Mouse (Mus musculus) testis, adult 2 months (tissue): Measurements from ENCODE around the gene Ssr1. TPM values are rescaled to one million over a fixed set of nuclear protein-coding genes. Genes with fewer than 3 reads are reported as not detected.

Experiments
- H3K27ac ChIP-seq: fragments of 200-500 bp; 2 replicates; pipeline ENCODE4 v1.5.1; 2012; ENCODE audit warnings: low read depth, low read length; ENCODE audit not compliant: control insufficient read depth, insufficient read depth
- H3K27me3 ChIP-seq: fragments of 200-500 bp; 2 replicates; pipeline ENCODE4 v1.6.1; 2012; ENCODE audit warnings: mild to moderate bottlenecking, low read length, moderate library complexity; ENCODE audit not compliant: control insufficient read depth, insufficient read depth
- H3K36me3 ChIP-seq: fragments of 200-500 bp; 2 replicates; pipeline ENCODE4 v1.6.1; 2012; ENCODE audit warnings: mild to moderate bottlenecking, low read length; ENCODE audit not compliant: control insufficient read depth, insufficient read depth
- H3K4me1 ChIP-seq: fragments of 200-500 bp; 2 replicates; pipeline ENCODE4 v1.6.1; 2012; ENCODE audit warnings: low read length; ENCODE audit not compliant: control insufficient read depth, insufficient read depth
- H3K4me3 ChIP-seq: fragments of 200-500 bp; 2 replicates; pipeline ENCODE4 v1.5.1; 2012; ENCODE audit warnings: low read depth, mild to moderate bottlenecking, low read length, moderate library complexity, mixed read lengths; ENCODE audit not compliant: control insufficient read depth
- CTCF ChIP-seq: fragments of 200-500 bp; IDR thresholded peaks from 2 replicates; pipeline ENCODE4 v1.5.1; 2012; ENCODE audit warnings: low read depth, mild to moderate bottlenecking, inconsistent platforms, low read length, moderate library complexity; ENCODE audit not compliant: control insufficient read depth, insufficient read depth, insufficient replicate concordance
- POLR2A ChIP-seq: fragments of 200-500 bp; IDR thresholded peaks from 2 replicates; pipeline ENCODE4 v1.6.1; 2012; ENCODE audit warnings: low read depth, mild to moderate bottlenecking, inconsistent platforms, low read length, moderate library complexity; ENCODE audit not compliant: control insufficient read depth
- polyA plus RNA-seq: library from polyadenylated mRNA; depleted of rRNA; stranded (reverse); fragments of >200 nt; gene quantifications from 2 replicates; pipeline ENCODE4 v1.2.3, GENCODE M21; 2012

The Ssr1 gene
- polyA plus RNA-seq, 1 experiment: 17.7 TPM

- Histone ChIP-seq H3K4me1 (peaks cover 42% of the 10 kb centered on the region), H3K36me3 (no peaks in the 10 kb centered on the region), H3K27me3 (no peaks in the 10 kb centered on the region), H3K27ac (no peak overlapping the region), H3K4me3 (no peak overlapping the region)
- no peak for TF ChIP-seq POLR2A
- TF ChIP-seq CTCF: no peak
These were observed 31.5 kb downstream of the Ssr1 start for GRCm38 (mm10) chr13:37962541-37962940.

- Histone ChIP-seq H3K4me1 (peaks cover 27% of the 10 kb centered on the region), H3K36me3 (no peaks in the 10 kb centered on the region), H3K4me3 (no peak overlapping the region), H3K27me3 (no peaks in the 10 kb centered on the region), H3K27ac (no peak overlapping the region)
- TF ChIP-seq POLR2A (no peak), CTCF (no peak)
These were observed 34.1 kb downstream of the Ssr1 start for GRCm38 (mm10) chr13:37959936-37960335.

GRCm38 (mm10) chr13:37959239-37959907, 34.6 kb downstream of the Ssr1 start:
- H3K27ac ChIP-seq: no peak overlapping the region
- no peaks in the 10 kb centered on the region for H3K36me3 ChIP-seq
- H3K27me3 ChIP-seq: no peaks in the 10 kb centered on the region
- TF ChIP-seq POLR2A: no peak
- no peak for TF ChIP-seq CTCF
- H3K4me3 ChIP-seq: no peak overlapping the region; the same call in 1 of the 2 replicates
- peaks cover 22% of the 10 kb centered on the region for H3K4me1 ChIP-seq

- Histone ChIP-seq H3K36me3 (no peaks in the 10 kb centered on the region), H3K27me3 (no peaks in the 10 kb centered on the region), H3K4me3 (peak overlapping the region; percentile 4), H3K4me1 (peaks cover 15% of the 10 kb centered on the region), H3K27ac (no peak overlapping the region)
- no peak for TF ChIP-seq POLR2A
- TF ChIP-seq CTCF: no peak
These were observed 35.3 kb downstream of the Ssr1 start for GRCm38 (mm10) chr13:37958498-37959238.

- no peaks in the 10 kb centered on the region for H3K27me3 ChIP-seq
- no peak overlapping the region for H3K4me3 ChIP-seq
- no peak overlapping the region for H3K27ac ChIP-seq
- H3K36me3 ChIP-seq: no peaks in the 10 kb centered on the region
- peaks cover 9% of the 10 kb centered on the region for H3K4me1 ChIP-seq
- no peak for TF ChIP-seq CTCF
- TF ChIP-seq POLR2A: no peak
These were observed 39.7 kb downstream of the Ssr1 start for GRCm38 (mm10) chr13:37954318-37954717.

DNA sequence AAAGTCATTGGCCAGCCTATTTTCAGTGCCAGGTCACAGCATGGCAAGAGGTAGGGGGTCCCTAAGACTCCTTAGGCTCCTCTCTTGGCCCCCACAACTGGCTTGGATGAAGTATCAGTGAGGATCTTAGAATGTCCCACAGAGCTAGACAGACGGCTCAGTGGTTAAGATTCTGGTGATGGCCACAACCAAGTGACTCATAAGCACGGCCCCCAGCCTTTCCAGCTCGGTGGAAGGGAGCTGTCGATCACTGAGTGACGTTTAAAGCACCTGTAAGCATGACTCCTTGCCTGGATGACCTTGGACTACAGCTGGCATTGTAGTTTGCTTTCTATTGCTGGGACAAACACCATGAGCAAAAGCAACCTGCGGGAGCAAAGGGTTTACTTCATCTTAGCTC, 41.0 kb downstream of the Ssr1 start:
- Histone ChIP-seq H3K36me3 (no peaks in the 10 kb centered on the region; the same call in 1 of the 2 replicates), H3K27ac (no peak overlapping the region), H3K27me3 (no peaks in the 10 kb centered on the region), H3K4me1 (no peaks in the 10 kb centered on the region), H3K4me3 (no peak overlapping the region)
- TF ChIP-seq POLR2A (no peak), CTCF (no peak)

- Histone ChIP-seq H3K4me3 (no peak overlapping the region), H3K27me3 (no peaks in the 10 kb centered on the region), H3K4me1 (no peaks in the 10 kb centered on the region), H3K27ac (no peak overlapping the region), H3K36me3 (no peaks in the 10 kb centered on the region; the same call in 1 of the 2 replicates)
- TF ChIP-seq POLR2A (no peak), CTCF (peak; percentile 73)
These were observed 47.3 kb downstream of the Ssr1 start for GRCm38 (mm10) chr13:37946734-37947133.
